Mouse (Mus musculus) urinary bladder, postnatal 4 days (tissue): ENCODE results near the gene Rbbp7.

ENCODE experiments used
- DNase-seq, 2 experiments: peaks; one replicate each; pipeline ENCODE4 v3.0.0; 2021 to 2022; ENCODE audit warnings: low spot score in 2 of 2

The Rbbp7 gene

DNA sequence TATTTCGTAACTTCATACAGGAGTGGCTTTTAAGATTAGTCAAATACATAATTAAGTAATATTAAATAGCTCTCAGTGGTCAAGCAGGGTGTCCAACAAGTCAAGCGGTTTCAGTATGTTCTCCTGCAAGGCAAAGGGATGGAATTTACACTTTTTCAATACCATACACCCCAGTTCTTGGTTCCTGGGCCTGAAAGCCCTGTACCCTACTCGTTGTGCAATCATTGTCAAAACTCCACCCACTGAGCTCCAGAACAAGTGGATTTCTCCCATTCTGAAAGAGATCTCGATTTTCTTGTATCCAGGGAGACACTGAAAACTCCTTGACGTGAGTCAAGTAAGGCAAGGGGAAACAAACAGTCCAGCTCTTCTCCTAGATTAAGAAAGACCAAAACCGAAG is 67.8 kb downstream of the Rbbp7 start:
- DNase-seq = no peak
